Mouse (Mus musculus) forebrain, embryonic 12.5 days (tissue): ENCODE results near the gene 6820408C15Rik. TPM values are rescaled to one million over a fixed set of nuclear protein-coding genes. Genes with fewer than 3 reads are reported as not detected.

Experiments used
- ATAC-seq: fragments of 200-750 bp; cut with Nextera tagmentation; 2 replicates; pipeline ENCODE4 v1.8.0; 2017; ENCODE audit warnings: moderate TSS enrichment; ENCODE audit not compliant: low FRiP score
- H3K27ac ChIP-seq: fragments of 300-500 bp; sonication (generic); 2 replicates; pipeline ENCODE4 v1.5.1; 2016; ENCODE audit warnings: mild to moderate bottlenecking
- H3K27me3 ChIP-seq: fragments of 300-500 bp; sonication (generic); 2 replicates; pipeline ENCODE4 v1.6.1; 2016; ENCODE audit warnings: mild to moderate bottlenecking
- H3K36me3 ChIP-seq: fragments of 300-500 bp; sonication (generic); replicated peaks from 2 replicates; pipeline ENCODE4 v1.6.1; 2016; ENCODE audit warnings: mild to moderate bottlenecking
- H3K4me1 ChIP-seq: fragments of 300-500 bp; sonication (generic); 2 replicates; pipeline ENCODE4 v1.6.1; 2016
- H3K4me2 ChIP-seq: fragments of 300-500 bp; sonication (generic); 2 replicates; pipeline ENCODE4 v1.6.1; 2016; ENCODE audit warnings: mild to moderate bottlenecking, moderate library complexity
- H3K4me3 ChIP-seq: fragments of 300-500 bp; sonication (generic); replicated peaks from 2 replicates; pipeline ENCODE4 v1.5.1; 2016; ENCODE audit warnings: mild to moderate bottlenecking
- H3K9ac ChIP-seq: fragments of 300-500 bp; sonication (generic); 2 replicates; pipeline ENCODE4 v1.6.1; 2016; ENCODE audit warnings: mild to moderate bottlenecking
- H3K9me3 ChIP-seq: fragments of 300-500 bp; sonication (generic); 2 replicates; pipeline ENCODE4 v1.6.1; 2016
- WGBS: fragments of 180-500 bp; shearing (Covaris S2); methylation state at CpG from one replicate; pipeline ENCODE4 v1.1.7; 2016; 5-methylcytosine and 5-hydroxymethylcytosine counted together
- polyA plus RNA-seq: library from polyadenylated mRNA; unstranded; fragments of >200 nt; fragmentation: Nextera tagmentation; extraction: Ambion mirVana; gene quantifications from 2 replicates; pipeline ENCODE4 v1.2.1, GENCODE M21; 2016

The 6820408C15Rik gene
- polyA plus RNA-seq, 1 experiment from 2014 or later, result 1.7 TPM

DNA sequence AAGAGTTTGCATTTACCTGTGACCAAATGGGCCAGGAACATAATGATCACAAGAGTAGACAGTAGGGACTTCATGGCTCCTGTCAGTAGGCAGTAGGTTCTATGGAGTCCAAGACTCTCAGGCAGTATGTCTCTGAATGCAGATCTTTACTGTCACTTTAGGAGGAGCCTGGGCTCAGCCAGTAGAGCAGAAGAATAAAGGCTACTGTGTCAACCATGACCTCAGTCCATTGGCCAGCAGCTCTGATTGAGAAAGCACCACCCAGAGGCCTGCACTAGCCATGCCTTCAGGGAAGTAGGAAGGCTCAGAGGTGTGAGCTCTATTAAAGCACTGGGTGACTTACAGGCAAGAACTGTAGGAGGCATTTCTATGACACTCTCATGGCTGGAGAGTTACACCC lies 74.7 kb downstream of the 6820408C15Rik start, which contains the start of gene Defb22:
Gene Defb22, minus strand, starts transcription at position 101 of the 400 bp plus-strand sequence.
- Histone ChIP-seq H3K4me2 (no peak within 1 kb of the TSS), H3K4me3 (no peak within 1 kb of the TSS), H3K9ac (no peak within 1 kb of the TSS), H3K9me3 (no peaks in the 10 kb centered on the region), H3K4me1 (no peaks in the 10 kb centered on the region), H3K27ac (no peak within 1 kb of the TSS), H3K36me3 (no peaks in the 10 kb centered on the region), H3K27me3 (no peaks in the 10 kb centered on the region)
- no peak for ATAC-seq

DNA sequence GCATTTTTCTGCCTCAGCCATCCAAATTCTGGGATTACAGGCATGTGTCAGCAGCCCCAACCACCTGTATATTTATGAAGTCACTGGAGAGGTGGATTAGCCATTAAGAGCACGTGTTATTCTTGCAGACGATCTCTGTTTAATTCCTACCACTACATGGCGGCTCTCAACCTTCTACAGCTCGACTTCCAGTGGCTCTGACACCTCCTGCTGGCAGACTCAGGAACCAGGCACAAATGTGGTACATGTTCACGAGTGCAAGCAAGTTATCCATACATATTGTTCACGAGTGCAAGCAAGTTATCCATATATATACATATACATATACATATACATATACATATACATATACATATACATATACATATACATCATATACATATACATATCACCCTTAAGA lies 77.8 kb downstream of the 6820408C15Rik start:
- ATAC-seq, result no peak
- H3K27ac ChIP-seq, result no peak overlapping the region
- H3K27me3 ChIP-seq, result no peaks in the 10 kb centered on the region
- no peaks in the 10 kb centered on the region for H3K4me1 ChIP-seq
- no peak overlapping the region for H3K4me2 ChIP-seq
- H3K4me3 ChIP-seq, result no peak overlapping the region
- no peak overlapping the region for H3K9ac ChIP-seq
- WGBS, result 72% methylated on average over 6 of the region's 6 CpGs
- no peaks in the 10 kb centered on the region for H3K9me3 ChIP-seq
- H3K36me3 ChIP-seq, result no peaks in the 10 kb centered on the region

Other genes starting within 250 kb of the 6820408C15Rik start
- 101 and 104 TPM in 2 replicates for gene Csnk2a1, start 188.7 kb upstream of the 6820408C15Rik start, polyA plus RNA-seq
- gene Tbc1d20, start 121.8 kb upstream of the 6820408C15Rik start, polyA plus RNA-seq, result 32.3 and 34.8 TPM in 2 replicates
- 93.1 and 98.4 TPM in 2 replicates for gene Rbck1, start 82.9 kb upstream of the 6820408C15Rik start, polyA plus RNA-seq
- gene Trib3, start 71.6 kb upstream of the 6820408C15Rik start, polyA plus RNA-seq, result 1.6 and 2.8 TPM in 2 replicates
- 11.1 and 12.4 TPM in 2 replicates for gene Nrsn2, start 38.9 kb upstream of the 6820408C15Rik start, polyA plus RNA-seq
- 16.3 and 19.3 TPM in 2 replicates for gene Sox12, start 17.5 kb upstream of the 6820408C15Rik start, polyA plus RNA-seq
- 55.2 and 55.9 TPM in 2 replicates for gene Zcchc3, start 560 bp upstream of the 6820408C15Rik start, polyA plus RNA-seq
- gene Defb23, start 49.0 kb downstream of the 6820408C15Rik start, polyA plus RNA-seq, result not detected in 2 replicates
- not detected in 2 replicates for gene Defb20, start 61.5 kb downstream of the 6820408C15Rik start, polyA plus RNA-seq
- gene Defb22, start 74.6 kb downstream of the 6820408C15Rik start, polyA plus RNA-seq, result not detected in 2 replicates
- not detected in 2 replicates for gene Defb26, start 96.1 kb downstream of the 6820408C15Rik start, polyA plus RNA-seq
- not detected in 2 replicates for gene Defb28, start 102.7 kb downstream of the 6820408C15Rik start, polyA plus RNA-seq
- not detected in 2 replicates for gene Defb29, start 124.5 kb downstream of the 6820408C15Rik start, polyA plus RNA-seq
- not detected in 2 replicates for gene Gm17416, start 153.8 kb downstream of the 6820408C15Rik start, polyA plus RNA-seq
- not detected in 2 replicates for gene Defb21, start 157.2 kb downstream of the 6820408C15Rik start, polyA plus RNA-seq
- not detected in 2 replicates for gene Defb19, start 164.7 kb downstream of the 6820408C15Rik start, polyA plus RNA-seq
- gene Defb45, start 183.8 kb downstream of the 6820408C15Rik start, polyA plus RNA-seq, result not detected in 2 replicates
- not detected in 2 replicates for gene Defb36, start 188.7 kb downstream of the 6820408C15Rik start, polyA plus RNA-seq
- not detected in 2 replicates for gene Defb25, start 207.5 kb downstream of the 6820408C15Rik start, polyA plus RNA-seq
- gene Rem1, start 211.4 kb downstream of the 6820408C15Rik start, polyA plus RNA-seq, result 0.26 and 0.38 TPM in 2 replicates